Mouse (Mus musculus) splenic B cell, adult 2 months (primary cell): Measurements from ENCODE around the gene H2afx.
"Not testable (repeated sequence)": the region's sequence is repeated elsewhere in the genome, so short reads cannot be mapped to it uniquely, and the experiment has no call there.

ENCODE experiments used
- DNase-seq: peaks from one replicate; pipeline ENCODE4 v3.0.0-alpha.2; 2011; ENCODE audit warnings: low read depth, low spot score
- H3K27me3 ChIP-seq: 2 replicates; pipeline ENCODE4 v1.6.1; 2012; ENCODE audit warnings: mild to moderate bottlenecking, low read length, moderate library complexity, mixed read lengths; ENCODE audit not compliant: control insufficient read depth, poor library complexity, insufficient read depth, severe bottlenecking
- H3K36me3 ChIP-seq: 2 replicates; pipeline ENCODE4 v1.6.1; 2012; ENCODE audit warnings: mild to moderate bottlenecking, low read length, moderate library complexity, mixed read lengths; ENCODE audit not compliant: control insufficient read depth, poor library complexity, insufficient read depth, severe bottlenecking

H2afx gene

DNA sequence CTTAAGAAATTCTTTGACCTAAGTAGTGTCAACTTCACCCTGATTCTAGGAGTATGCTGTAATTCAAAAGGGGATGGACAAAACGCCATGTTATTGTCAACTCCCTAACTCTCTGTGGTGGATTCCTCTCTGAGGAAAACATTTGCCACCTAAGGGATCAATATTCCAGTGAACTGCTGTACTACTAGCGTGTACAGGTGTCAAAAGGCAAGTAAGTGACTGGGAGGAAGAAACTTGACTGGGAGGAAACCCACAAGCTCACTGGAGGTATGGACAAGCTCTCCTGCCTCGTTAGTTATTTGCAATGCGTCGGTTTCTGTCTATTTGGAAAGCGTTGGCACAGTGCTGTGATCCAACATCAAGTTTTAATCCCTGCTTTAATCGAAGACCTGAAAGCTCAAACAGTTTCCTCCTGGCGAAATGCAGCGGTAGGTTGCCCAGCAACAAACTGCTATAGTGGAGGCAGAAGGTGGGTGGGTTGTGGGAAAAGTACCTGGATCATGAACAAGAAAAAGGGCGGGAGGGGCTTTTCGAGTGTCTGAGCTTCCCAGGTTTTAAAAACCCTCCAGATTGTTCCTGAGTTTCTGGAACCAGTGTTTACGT lies 8.6 kb upstream of the H2afx start, which contains the start of gene Dpagt1:
TSS of gene Dpagt1 (plus strand) at position 252 of the 603 bp plus-strand sequence.
- no peak for DNase-seq
- H3K36me3 ChIP-seq = no peaks in the 10 kb centered on the region
- H3K27me3 ChIP-seq = no peaks in the 10 kb centered on the region

DNA sequence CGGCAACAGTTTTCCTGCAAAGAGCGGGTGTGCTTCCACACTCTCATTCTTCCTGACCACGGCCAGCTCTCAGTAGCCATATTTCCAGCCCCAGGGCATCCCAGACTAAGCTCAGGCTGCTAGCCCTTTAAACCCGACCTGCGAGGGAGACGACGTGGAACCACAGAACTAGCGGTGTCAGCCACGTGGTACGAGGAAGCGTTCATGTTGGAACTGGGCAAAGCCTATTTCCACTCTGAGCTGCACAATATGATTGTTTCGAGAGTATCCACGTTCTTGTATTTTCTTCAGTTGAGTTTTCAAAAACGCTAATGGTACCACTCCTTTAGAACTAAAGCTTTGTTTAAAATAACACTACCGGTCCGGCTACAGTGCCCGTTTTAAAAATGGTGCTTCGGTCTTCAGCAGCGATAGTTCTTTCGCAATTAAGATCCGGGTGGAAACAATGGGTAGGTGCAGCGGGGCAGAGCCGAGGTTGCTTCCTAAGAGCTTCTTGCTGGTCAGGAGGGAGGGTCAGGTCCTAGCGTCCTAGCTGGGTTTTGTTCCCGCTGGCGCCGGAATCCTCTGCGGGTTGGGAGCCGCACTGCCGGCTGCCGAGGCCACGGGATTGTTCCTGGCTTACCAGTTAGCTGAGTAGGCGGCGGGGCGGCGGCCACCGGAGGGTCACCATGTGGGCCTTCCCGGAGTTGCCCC lies 8.0 kb upstream of the H2afx start:
- H3K36me3 ChIP-seq = no peaks in the 10 kb centered on the region
- DNase-seq = peak; percentile 86
- H3K27me3 ChIP-seq = no peaks in the 10 kb centered on the region

DNA sequence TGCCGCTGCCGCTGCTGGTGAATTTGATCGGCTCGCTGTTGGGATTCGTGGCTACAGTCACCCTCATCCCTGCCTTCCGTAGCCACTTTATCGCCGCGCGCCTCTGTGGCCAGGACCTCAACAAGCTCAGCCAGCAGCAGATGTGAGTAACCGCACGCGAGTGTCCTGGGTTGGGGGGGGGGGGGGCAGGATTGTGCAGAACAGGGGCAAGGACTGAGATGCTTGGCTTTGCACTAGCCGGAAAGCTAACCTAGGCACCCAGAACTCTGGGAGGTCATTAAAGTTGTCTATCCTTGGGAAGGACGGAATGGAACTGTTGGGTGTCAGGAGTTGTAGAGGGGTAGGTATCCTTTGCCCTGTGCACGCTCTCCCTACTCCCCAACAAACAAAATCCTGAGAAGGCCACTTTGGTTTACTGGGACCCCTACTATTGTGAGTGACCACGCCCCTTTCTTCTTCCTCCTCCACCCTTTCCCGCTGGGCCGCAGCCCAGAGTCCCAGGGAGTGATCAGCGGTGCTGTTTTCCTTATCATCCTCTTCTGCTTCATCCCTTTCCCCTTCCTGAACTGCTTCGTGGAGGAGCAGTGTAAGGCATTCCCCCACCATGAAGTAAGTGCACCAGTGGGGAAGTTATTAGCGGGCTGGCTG lies 7.3 kb upstream of the H2afx start:
- Histone ChIP-seq H3K36me3 (no peaks in the 10 kb centered on the region), H3K27me3 (no peaks in the 10 kb centered on the region)
- no peak for DNase-seq

DNA sequence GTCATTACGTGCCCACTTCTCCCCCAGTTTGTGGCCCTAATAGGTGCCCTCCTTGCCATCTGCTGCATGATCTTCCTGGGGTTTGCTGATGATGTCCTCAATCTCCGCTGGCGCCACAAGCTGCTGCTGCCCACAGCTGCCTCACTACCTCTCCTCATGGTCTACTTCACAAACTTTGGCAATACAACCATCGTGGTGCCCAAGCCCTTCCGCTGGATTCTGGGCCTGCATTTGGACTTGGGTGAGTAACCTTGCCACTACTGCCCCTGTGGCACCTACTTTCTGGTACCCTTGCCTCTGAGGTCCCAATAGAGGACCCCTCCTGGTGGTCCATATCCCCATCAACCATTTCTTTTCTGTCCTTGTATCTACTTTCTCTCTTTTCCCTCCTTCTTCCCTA lies 6.6 kb upstream of the H2afx start:
- no peak for DNase-seq
- Histone ChIP-seq H3K27me3 (no peaks in the 10 kb centered on the region), H3K36me3 (no peaks in the 10 kb centered on the region)

DNA sequence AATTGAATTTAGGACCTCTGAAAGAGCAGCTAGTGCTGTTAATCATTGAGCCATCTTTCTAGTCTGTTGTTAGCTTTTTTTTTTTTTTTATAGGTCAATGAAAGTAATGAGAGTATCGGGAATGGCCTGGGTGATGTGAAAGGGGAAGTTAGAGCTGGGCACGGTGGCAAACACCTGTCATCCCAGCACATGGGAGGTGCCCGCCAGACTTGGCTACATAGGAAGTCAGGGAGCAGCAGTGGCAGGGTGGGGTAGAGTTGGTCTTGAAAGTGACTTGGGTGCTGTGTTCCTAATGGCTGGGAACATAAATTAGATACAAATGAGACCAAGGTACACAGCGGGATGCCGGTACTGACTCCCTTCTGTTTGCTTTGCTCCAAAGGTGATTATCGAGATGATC lies 3.8 kb upstream of the H2afx start:
- Histone ChIP-seq H3K36me3 (no peaks in the 10 kb centered on the region), H3K27me3 (no peaks in the 10 kb centered on the region)
- DNase-seq = peak; percentile 16

DNA sequence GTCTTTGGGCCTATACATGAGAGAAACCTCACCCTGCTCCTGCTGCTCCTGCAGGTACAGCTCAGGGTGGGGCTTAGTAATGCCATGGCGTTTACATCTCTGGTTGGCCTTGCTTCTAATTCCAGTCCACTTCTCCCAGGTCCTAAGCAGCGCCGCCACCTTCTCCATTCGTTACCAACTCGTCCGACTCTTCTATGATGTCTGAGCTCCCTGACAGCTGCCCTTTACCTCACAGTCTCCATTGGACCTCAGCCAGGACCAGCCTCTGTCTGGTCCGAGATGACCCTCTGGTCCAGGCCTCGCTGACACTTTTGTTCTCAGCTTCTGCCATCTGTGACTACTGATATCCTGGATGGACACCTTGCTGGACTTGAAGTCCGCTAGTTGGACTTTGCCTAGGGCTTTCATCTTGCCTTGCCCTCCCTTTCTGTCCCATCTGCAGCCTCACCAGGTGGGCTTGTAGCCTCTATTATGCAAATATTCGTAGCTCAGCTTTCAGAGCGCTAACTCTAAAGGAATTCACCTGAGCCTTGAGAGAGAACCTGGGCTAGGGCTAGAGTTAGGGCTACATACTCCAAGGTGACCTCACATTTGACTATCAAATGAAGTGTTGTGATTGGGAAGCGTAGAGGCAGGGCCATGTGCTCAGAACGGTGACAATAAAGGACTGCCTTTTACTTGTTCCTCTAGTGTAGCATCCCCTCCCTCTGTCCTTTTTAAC lies 1.4 kb upstream of the H2afx start:
- H3K36me3 ChIP-seq = no peaks in the 10 kb centered on the region
- no peaks in the 10 kb centered on the region for H3K27me3 ChIP-seq
- no peak for DNase-seq

DNA sequence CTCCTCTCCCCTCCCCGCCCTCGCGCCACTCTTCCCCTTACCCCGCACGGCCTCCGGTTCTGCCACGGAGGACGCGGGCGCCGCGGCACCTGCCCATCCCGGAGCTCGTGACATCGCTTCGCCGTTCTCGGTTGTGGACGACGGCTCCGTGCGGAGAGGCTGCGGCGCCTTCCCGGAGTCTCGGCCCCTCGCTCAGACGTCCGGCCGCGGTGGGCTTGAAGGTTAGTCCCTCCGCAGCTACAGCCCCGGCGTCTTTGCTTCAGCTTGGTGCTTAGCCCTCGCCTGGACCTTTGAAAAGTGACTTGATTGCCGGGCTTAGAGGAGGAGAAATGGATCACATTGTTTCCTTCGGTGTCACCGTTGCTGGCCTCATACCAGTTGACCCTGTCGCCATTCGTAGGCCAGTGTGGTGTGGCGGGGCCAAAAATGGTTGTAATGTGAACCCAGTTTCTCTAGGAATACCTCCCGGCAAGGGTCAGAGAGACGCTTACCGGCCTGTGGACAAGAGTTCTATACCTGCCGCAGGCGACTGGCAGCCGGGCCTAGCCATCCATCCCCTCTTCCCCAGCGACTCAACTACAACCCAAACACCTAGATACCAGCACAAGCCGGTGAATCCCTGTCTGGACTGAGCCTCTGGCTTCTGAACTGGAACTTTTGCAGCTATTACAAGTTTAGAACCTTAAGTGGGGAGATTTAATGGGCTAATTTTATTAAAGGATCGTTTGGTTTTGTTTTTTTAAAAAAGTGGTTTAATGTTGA lies 1.0 kb downstream of the H2afx start:
- Histone ChIP-seq H3K27me3 (no peaks in the 10 kb centered on the region), H3K36me3 (no peaks in the 10 kb centered on the region)
- no peak for DNase-seq

DNA sequence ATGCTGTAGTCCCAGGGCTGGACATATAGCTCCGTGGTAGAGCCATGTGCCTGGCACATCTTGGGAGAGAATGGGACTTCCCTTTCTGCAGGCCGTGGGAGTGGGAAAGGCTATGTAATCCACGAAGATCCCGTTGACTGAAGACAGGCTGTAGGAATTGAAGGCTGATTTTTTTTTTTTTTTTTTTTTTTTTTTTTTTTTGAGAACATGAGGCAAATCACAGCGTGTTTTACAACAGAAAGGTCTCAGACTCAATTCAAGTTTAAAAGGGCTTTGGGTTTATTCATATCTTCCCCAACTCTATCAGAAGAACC lies 1.6 kb downstream of the H2afx start:
- no peak for DNase-seq
- Histone ChIP-seq H3K27me3 (no peaks in the 10 kb centered on the region), H3K36me3 (no peaks in the 10 kb centered on the region)

DNA sequence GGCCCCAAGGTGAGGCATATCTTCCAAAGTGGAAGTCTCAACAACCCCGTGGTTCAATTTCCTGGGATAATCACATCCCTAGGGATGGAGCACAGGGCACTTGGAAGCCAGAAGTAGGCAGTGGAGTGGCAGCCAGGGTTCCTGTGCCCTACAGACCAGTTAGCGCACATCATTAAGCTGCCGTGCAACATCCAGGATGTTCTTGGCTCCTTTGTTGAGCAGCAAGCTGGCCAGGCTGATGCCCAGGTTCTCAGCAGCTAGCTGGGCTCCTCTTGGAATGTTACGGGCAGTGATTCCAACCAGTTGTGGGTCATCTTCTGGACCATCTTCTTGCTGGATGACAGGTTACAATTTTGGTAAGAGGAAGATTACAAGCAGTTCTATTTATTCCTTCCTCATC lies 2.0 kb downstream of the H2afx start:
- not testable (repeated sequence) for H3K36me3 ChIP-seq, DNase-seq, H3K27me3 ChIP-seq

DNA sequence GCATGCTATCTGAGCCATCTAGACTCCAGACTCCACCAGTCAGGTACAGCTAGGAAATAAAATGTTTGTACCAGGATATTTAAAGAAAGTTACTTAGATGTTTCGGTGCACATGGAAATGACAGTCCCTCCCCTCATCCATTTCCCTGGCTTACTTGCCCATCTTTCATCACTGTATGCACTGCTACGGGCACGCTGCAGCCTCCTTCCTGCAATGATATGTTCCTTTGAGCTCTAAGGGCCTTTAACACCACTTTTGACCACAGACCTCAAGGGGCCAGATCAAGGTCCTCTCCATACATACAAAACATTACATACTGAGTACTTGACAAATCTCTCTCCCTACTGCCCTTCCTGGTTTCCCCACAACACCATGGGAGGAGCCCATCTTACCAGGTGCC lies 2.5 kb downstream of the H2afx start:
- no peak for DNase-seq
- Histone ChIP-seq H3K27me3 (no peaks in the 10 kb centered on the region), H3K36me3 (no peaks in the 10 kb centered on the region)

DNA sequence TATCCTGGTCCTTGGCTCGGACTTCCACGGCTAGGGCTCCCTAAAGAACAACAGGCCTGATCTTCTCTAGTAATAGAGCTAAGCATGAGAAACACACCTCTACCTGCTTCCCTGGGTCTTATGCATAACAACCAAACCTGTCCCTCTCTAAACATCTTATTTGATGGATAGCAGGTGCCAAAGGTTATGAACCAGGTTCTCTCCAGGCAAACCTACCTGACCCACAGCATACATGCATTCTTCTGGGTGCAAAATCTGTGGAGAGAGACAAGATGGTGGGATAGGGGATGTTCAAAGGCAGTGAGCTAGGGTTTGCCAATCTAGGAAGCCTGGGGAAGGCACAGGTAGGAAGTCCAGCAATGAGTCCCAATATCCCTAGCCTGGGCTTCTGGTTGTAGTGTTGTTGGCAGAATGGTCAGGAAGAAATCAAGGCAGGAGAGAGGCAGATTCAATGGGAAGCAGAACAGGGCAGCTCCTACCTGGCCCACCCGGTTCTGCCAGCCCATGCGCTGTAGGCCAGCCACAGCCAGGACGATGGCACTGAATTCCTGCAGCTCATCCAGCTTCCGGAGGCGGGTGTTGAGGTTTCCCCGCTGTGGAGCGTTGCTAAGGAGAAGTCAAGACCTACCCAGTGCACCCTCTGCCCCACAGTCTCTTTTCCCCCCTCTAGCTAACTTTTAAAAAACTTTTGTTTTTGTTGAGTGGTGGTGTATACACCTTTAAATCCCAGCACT lies 3.1 kb downstream of the H2afx start:
- no peaks in the 10 kb centered on the region for H3K36me3 ChIP-seq
- no peaks in the 10 kb centered on the region for H3K27me3 ChIP-seq
- DNase-seq = no peak

DNA sequence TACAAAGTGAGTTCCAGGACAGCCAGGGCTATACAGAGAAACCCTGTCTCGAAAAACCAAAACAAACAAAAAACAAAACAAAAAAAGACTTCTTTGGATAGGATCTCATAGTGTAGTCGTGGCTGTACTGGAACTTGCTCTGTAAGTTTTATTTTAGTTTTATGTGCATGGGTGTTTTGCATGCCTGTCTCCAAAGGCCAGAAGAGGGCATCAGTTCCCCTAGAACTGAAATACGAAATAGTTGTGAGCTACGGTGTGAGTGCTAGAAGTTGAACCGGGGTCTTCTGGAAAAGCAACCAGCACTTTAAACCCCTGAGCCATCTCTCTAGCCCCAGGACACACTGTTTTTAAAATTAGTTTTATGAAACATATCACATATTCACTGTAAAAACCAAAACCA lies 4.1 kb downstream of the H2afx start:
- no peak for DNase-seq
- Histone ChIP-seq H3K27me3 (no peaks in the 10 kb centered on the region), H3K36me3 (no peaks in the 10 kb centered on the region)

DNA sequence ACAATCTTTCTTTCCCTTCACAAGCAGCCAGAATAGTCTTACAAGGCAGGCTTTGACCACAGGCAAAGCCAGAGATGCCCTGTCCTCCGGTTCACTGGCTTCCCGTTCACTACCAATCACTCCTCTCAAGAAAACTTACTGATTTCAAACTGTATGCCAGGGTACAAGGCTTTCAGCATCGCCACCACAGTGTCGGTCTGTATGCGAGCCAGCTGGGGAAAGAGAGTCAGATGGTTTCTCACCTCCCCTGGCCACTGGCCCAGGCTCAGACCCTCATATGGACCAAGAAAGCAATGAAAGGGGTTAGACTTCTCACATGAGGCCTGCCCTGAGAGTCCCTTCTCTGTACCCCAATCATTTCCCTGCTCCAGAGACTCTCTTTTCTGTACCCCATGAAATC lies 7.0 kb downstream of the H2afx start:
- DNase-seq = no peak
- Histone ChIP-seq H3K27me3 (no peaks in the 10 kb centered on the region), H3K36me3 (peaks cover under 1% of the 10 kb centered on the region; the same call in 1 of the 2 replicates)

DNA sequence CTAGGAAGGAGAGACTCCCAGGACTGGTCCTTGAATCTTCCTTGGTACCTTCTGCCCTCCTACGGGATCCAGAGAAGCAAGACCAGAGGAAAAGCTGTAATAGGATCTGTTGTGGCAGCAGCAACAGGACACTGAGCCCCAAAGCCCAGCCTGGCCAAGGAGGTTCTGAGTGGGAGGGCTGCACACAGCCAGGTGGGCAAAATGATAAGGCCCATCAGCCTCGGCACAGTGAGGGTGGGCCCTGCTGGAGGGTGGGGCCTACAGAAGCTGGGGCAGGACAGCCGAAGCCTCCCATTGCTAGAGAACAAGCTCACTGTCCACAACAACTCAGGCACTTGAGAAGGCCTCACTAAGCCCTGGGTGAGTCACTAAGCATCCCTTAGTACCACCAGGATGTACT lies 7.7 kb downstream of the H2afx start:
- Histone ChIP-seq H3K36me3 (peaks cover 3% of the 10 kb centered on the region), H3K27me3 (no peaks in the 10 kb centered on the region)
- DNase-seq = no peak
